Mouse (Mus musculus) kidney, postnatal 14 days (tissue): ENCODE results near the gene Krtap5-1.
"Not testable (repeated sequence)": the region's sequence is repeated elsewhere in the genome, so short reads cannot be mapped to it uniquely, and the experiment has no call there.

Experiments
- DNase-seq: peaks from one replicate; pipeline ENCODE4 v3.0.0; 2022; ENCODE audit warnings: mixed read lengths

The Krtap5-1 gene

GRCm38 (mm10) chr7:142295418-142295817, 1.5 kb downstream of the Krtap5-1 start:
- no peak for DNase-seq

DNA sequence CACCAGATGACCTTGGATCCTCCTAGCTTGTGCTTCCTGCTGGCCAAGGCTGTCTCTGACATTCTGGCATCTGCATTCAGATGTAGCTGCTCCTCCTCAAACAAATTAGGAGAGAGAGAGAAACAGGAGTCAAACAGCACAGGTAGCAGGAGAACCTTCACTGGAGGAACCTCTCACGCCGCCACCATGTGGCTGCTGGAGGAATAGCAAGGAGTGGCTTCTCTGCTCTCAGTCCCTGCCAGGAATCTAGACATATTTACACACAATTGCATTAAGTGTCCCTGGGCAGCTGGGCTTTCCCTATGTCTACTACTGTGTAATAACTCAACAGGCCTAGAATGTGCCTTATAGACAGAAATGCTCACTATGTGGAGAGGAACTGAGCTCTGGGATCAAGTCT, 3.1 kb downstream of the Krtap5-1 start:
- DNase-seq = peak; percentile 24

- DNase-seq = not testable (repeated sequence)
Observed at GRCm38 (mm10) chr7:142285910-142286612, 10.9 kb downstream of the Krtap5-1 start.

GRCm38 (mm10) chr7:142285130-142285835, 11.6 kb downstream of the Krtap5-1 start:
- DNase-seq = peak; percentile 56

GRCm38 (mm10) chr7:142284615-142285080, 12.3 kb downstream of the Krtap5-1 start:
- peak; percentile 93 for DNase-seq

GRCm38 (mm10) chr7:142284023-142284591, 12.8 kb downstream of the Krtap5-1 start:
- DNase-seq = peak; percentile 71

DNA sequence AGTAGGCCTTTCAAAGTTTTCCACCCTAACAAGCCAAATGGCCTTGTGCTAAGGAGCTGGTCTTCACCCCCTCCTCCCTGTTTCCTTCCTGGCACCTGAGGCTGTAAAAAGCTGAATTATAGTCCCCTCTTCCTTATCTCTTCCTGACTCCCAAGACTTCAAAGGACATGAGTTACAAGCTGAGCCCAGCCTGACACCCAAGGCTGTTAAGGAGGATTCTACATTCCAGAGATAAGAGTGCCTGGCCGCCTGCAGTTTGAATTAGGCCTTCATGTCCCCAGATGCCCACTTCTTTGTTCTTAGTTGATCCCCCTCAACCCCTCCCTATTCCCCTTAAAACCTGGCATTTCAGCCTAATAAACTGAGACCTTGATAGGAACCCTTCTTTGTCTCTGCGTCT, 14.1 kb downstream of the Krtap5-1 start:
- DNase-seq = peak; percentile 11

- not testable (repeated sequence) for DNase-seq
Observed at GRCm38 (mm10) chr7:142279291-142279690, 17.6 kb downstream of the Krtap5-1 start.

DNA sequence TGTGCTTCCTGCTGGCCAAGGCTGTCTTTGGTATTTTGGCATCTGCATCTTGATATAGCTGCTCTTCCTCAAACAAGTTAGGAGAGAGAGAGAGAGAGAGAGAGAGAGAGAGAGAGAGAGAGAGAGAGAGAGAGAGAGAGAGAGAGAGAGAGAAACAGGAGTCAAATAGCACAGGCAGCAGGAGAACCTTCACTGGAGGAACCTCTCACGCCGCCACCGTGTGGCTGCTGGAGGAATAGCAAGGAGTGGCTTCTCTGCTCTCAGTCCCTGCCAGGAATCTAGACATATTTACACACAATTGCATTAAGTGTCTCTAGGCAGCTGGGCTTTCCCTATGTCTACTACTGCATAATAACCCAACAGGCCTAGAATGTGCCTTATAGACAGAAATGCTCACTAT, 18.7 kb downstream of the Krtap5-1 start:
- peak; percentile 71 for DNase-seq

DNA sequence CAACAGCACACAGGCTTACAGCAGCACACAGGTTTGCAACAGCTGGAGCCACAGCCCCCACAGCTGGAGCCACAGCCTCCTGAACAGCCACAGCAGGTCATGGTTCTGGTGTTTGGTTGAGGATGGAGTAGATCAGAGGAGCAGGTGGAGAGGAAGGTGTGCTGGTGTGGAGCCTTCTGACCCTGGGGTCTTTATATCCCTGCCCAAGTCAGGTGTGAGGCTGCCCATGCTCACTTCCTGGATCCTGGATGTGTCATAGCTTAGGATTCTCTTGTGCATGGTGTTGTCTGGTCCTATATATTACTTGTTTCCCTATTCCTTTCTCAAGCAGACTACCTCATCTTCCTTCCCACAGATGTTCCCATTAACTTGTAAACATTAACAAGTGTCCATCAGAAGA, 22.7 kb downstream of the Krtap5-1 start, which contains the start of gene Gm4559:
Gm4559 (minus strand) TSS at position 101 of the 400 bp plus-strand sequence.
- not testable (repeated sequence) for DNase-seq

DNA sequence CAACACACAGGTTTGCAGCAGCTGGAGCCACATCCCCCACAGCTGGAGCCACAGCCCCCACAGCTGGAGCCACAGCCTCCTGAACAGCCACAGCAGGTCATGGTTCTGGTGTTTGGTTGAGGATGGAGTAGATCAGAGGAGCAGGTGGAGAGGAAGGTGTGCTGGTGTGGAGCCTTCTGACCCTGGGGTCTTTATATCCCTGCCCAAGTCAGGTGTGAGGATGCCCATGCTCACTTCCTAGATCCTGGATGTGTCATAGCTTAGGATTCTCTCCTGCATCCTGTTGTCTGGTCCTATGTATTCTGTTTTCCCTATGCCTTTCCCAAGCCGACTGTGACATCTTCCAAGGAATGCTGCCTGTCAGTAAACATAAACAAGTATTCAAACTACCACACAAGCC, 38.7 kb downstream of the Krtap5-1 start, which contains the start of gene Gm2431:
Gm2431 (minus strand) TSS at position 101 of the 400 bp plus-strand sequence.
- not testable (repeated sequence) for DNase-seq

DNA sequence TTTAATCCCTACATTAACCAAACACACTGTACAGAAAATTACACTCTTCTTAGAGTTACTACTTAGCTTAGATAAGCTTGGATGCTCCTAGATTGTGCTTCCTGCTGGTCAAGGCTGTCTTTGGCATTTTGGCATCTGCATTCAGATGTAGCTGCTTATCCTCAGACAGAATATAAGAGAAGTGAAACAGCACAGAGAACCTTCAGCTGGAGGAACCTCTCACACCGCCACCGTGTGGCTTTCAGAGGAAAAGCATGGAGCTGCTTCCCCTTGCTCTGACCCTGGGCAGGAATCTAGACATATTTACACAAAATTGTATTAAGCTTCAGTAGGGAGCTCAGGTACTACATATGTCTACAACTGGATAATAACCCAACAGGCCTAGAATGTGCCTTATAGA, 41.4 kb downstream of the Krtap5-1 start:
- peak; percentile 29 for DNase-seq

DNA sequence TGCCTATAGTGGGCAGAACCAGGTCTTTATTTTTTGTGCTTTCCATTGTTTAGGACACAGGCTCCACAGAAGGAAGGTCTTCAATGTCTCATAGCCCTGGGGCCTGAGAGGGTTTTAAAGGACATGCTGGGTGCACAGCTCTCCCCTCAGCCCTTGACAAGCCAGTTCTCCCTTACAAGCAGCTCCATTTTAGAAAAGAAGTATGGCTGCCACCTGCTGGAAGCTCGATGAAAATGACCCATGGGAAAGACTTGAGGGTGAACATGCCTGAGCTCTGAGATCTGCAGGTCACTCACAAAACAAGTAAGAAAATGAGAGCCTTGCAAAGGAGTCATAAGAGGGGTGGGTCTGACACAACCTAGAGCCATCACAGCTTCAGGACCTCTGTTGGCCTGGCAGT, 47.1 kb downstream of the Krtap5-1 start:
- peak; percentile 33 for DNase-seq
